Mouse (Mus musculus): ENCODE results near the gene Pmp22. TPM values are rescaled to one million over a fixed set of nuclear protein-coding genes. Genes with fewer than 3 reads are reported as not detected.

Pmp22 gene
- polyA plus RNA-seq, 1 experiment from 2014 or later, result 261 TPM

GRCm38 (mm10) chr11:63164756-63165484, 36.1 kb downstream of the Pmp22 start:
- Histone ChIP-seq H3K9ac (no peak overlapping the region), H3K9me3 (no peaks in the 10 kb centered on the region), H3K4me2 (no peak overlapping the region), H3K27ac (no peak overlapping the region), H3K36me3 (peaks cover 2% of the 10 kb centered on the region; the same call in 1 of the 2 replicates), H3K4me3 (no peak overlapping the region), H3K27me3 (no peaks in the 10 kb centered on the region), H3K4me1 (peaks cover 22% of the 10 kb centered on the region)
- 45% methylated on average over 7 of the region's 7 CpGs for WGBS
- ATAC-seq (ENCODE audit: borderline replicate concordance, extremely low read depth, low FRiP score, low TSS enrichment), result no peak

DNA sequence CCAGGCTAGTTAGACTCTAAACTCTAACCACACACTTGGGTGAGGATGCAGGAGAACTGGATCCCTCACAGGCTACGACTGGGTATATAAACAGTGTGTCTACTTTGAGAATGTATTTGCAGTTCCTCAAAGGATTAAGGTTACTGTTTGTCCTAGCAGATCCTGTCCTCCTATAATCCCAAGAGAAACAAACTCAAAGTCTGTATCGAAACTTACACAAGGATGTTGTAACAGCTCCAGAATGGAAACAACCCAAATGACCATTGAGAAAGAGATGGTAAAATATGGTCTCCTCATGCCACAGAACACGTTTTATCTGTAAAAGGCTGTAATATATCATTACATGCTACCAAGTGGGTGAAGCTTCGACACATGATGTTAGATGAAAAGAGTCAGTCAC, 39.0 kb downstream of the Pmp22 start:
- WGBS, result 51% methylated on average over 4 of the region's 4 CpGs
- Histone ChIP-seq H3K36me3 (no peaks in the 10 kb centered on the region), H3K27ac (no peak overlapping the region)

DNA sequence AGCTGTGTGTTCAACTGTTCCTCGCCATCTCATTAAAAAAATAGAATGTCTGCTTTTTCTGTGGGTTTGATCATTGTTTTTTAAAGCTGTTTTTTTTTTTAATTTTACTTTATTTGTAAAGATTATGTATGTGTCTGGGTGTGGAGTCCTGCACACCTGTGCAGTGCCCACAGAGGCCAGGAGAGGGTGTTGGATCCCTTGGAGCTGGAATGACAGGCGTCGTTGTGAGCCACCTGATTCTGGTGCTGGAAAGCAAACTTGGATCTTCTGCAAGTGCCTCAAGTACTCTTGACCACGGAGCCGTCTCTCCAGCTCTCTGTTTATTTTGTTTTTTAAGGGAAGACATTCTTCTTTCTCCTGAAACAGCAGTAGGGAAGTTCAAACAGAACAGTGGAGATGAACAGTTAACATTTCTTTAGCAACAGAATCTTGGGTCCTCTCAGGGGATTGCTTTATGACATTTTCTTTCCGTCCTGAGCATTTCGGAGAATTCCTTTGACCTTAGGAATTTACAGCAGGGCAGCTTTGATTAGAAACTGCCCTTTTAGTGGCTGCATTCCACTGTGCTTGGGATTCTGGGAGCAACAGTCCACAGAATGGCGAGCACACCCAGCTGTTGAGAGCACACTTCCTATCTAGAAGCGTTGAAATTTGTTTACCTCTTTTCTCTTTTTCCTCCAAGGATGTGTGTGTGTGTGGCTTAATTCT, 39.9 kb downstream of the Pmp22 start:
- Histone ChIP-seq H3K4me1 (peaks cover 13% of the 10 kb centered on the region), H3K36me3 (no peaks in the 10 kb centered on the region), H3K4me3 (no peak overlapping the region), H3K9me3 (no peaks in the 10 kb centered on the region), H3K9ac (no peak overlapping the region), H3K4me2 (peak overlapping the region; percentile 29), H3K27ac (peak overlapping the region; percentile 63), H3K27me3 (no peaks in the 10 kb centered on the region)
- ATAC-seq (ENCODE audit: borderline replicate concordance, extremely low read depth, low FRiP score, low TSS enrichment), result no peak
- 18% methylated on average over 9 of the region's 9 CpGs for WGBS

More for the DNA sequence above, 39.0 kb downstream of the Pmp22 start:
- H3K4me3 ChIP-seq, result no peak overlapping the region
- H3K9me3 ChIP-seq, result no peaks in the 10 kb centered on the region
- no peak overlapping the region for H3K4me2 ChIP-seq
- ATAC-seq (ENCODE audit: borderline replicate concordance, extremely low read depth, low FRiP score, low TSS enrichment), result no peak
- H3K9ac ChIP-seq, result no peak overlapping the region
- H3K27me3 ChIP-seq, result no peaks in the 10 kb centered on the region
- H3K4me1 ChIP-seq, result peaks cover 16% of the 10 kb centered on the region

- Histone ChIP-seq H3K9ac (no peak overlapping the region), H3K4me3 (no peak overlapping the region), H3K9me3 (no peaks in the 10 kb centered on the region), H3K27me3 (no peaks in the 10 kb centered on the region), H3K36me3 (no peaks in the 10 kb centered on the region), H3K4me1 (peaks cover 13% of the 10 kb centered on the region), H3K27ac (no peak overlapping the region), H3K4me2 (no peak overlapping the region)
- no peak for ATAC-seq (ENCODE audit: borderline replicate concordance, extremely low read depth, low FRiP score, low TSS enrichment)
- WGBS, result 19% methylated on average over 1 of the region's 1 CpGs
These were observed 43.2 kb downstream of the Pmp22 start for GRCm38 (mm10) chr11:63171977-63172376.

DNA sequence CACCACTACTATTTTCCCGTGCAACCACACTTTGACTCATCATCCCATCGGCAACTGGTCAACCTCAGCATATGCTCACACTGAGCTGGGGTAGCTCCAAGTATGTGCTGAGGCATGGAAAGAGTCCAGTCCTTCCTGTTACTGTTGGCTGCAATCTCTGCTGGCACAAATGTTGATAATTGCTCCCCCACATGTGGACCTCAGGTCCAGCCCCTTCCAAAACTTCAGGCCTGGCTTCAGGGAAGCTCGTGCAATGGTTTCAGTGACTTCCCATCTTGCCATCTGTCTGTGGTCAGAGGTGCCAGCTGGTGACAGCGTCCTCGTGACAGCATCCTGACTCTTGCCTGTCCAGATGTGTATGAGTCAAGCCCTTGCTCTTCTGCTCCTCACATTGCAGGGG, 44.8 kb downstream of the Pmp22 start:
- Histone ChIP-seq H3K9me3 (no peaks in the 10 kb centered on the region), H3K4me3 (no peak overlapping the region), H3K4me2 (no peak overlapping the region), H3K27me3 (no peaks in the 10 kb centered on the region), H3K36me3 (no peaks in the 10 kb centered on the region), H3K9ac (no peak overlapping the region), H3K27ac (no peak overlapping the region), H3K4me1 (peaks cover 6% of the 10 kb centered on the region)
- ATAC-seq (ENCODE audit: borderline replicate concordance, extremely low read depth, low FRiP score, low TSS enrichment), result no peak
- 67% methylated on average over 5 of the region's 5 CpGs for WGBS

DNA sequence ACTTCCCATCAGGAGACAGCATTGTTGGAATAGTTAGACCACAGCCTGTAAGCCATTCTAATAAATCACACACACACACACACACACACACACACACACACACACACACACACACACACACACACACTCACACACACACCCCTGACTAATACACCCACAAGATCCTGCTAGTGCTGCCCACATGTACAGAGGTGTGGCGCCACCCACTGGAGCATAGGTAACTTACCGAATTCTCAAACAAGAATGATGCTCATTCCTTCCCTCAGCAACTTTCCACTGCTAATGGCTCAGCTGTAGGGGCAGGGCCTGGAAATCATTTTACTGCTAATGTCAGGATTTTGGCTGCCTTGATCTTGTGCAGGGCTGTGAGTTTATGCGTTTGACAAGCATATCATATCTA, 46.5 kb downstream of the Pmp22 start:
- Histone ChIP-seq H3K4me1 (no peaks in the 10 kb centered on the region), H3K9ac (no peak overlapping the region), H3K9me3 (no peaks in the 10 kb centered on the region), H3K36me3 (no peaks in the 10 kb centered on the region), H3K27ac (no peak overlapping the region), H3K4me2 (no peak overlapping the region), H3K27me3 (no peaks in the 10 kb centered on the region), H3K4me3 (no peak overlapping the region)
- 0 out of 2 replicates have a peak, but pooled peaks have one; percentile 35 for ATAC-seq (ENCODE audit: borderline replicate concordance, extremely low read depth, low FRiP score, low TSS enrichment)
- WGBS, result 34% methylated on average over 3 of the region's 3 CpGs

DNA sequence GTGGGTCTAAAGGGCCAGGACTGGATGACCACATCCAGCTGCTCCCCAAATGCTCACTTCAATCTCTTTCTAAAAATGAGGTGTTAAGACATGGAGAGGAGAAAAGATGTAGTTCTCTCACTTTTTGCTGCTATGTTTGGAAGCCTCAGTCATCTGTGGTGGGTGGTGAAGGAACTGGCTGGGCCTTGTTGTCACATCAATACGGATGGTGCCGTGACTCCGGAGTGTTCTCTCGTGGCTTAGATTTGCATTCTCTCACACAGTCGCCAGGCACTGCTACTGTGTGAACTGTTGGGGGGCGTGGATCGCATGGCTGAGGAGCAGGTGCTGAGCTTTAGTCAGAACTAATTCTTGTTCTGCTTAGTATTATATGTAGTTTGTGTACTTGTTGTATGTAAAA, 47.6 kb downstream of the Pmp22 start:
- 53% methylated on average over 7 of the region's 7 CpGs for WGBS
- Histone ChIP-seq H3K4me3 (no peak overlapping the region), H3K9ac (no peak overlapping the region), H3K27ac (no peak overlapping the region), H3K4me2 (no peak overlapping the region), H3K27me3 (no peaks in the 10 kb centered on the region), H3K4me1 (no peaks in the 10 kb centered on the region), H3K9me3 (no peaks in the 10 kb centered on the region), H3K36me3 (no peaks in the 10 kb centered on the region)
- no peak for ATAC-seq (ENCODE audit: borderline replicate concordance, extremely low read depth, low FRiP score, low TSS enrichment)

DNA sequence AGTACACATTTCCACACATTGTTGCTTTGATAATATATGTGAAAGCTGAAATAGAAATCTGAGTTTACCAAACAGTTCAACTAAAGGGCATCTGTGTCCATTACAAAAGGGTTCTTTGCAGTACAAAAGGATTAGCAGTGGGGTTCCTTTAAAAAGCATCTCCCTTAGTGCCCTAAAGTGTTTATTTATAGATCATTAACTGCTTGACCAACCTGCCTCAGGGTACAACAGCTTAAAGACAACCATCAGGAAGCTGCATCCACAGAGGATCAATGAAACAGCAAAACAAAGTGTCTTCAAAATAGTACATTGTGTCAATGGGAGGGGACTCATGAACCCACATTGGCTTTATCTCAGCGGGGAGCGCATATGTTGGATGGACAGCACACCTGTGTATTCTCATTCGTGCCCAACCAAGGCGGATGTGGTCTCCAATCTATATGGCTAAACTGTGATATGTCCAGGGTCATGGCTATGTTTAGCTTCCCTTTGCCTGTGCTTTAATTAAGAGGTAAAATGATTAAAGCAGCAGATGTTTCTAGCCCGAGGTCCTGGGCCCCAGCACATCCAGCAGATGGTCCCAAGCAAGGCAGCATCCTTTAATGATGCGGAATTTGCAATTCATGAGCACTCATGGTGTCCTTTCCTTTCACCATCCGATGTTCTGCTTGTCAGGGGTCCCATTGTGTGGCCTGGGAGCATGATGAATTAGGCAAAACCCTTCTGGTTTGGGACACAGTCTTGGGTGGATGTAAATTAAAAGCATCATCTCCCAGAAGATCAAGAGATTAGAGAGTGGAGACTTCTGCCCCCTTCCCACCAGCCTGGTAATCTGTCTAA, 51.7 kb downstream of the Pmp22 start:
- Histone ChIP-seq H3K9ac (no peak overlapping the region), H3K4me1 (0 out of 2 replicates have a peak, but pooled peaks cover 4% of the 10 kb centered on the region), H3K27me3 (no peaks in the 10 kb centered on the region), H3K36me3 (no peaks in the 10 kb centered on the region), H3K27ac (no peak overlapping the region), H3K9me3 (no peaks in the 10 kb centered on the region), H3K4me3 (no peak overlapping the region), H3K4me2 (no peak overlapping the region)
- no peak for ATAC-seq (ENCODE audit: borderline replicate concordance, extremely low read depth, low FRiP score, low TSS enrichment)
- WGBS, result 71% methylated on average over 7 of the region's 7 CpGs

- H3K27ac ChIP-seq, result no peak overlapping the region
- no peaks in the 10 kb centered on the region for H3K36me3 ChIP-seq
- H3K4me2 ChIP-seq, result no peak overlapping the region
- H3K4me3 ChIP-seq, result no peak overlapping the region
- peak; percentile 67; the same call in 1 of the 2 replicates for ATAC-seq (ENCODE audit: borderline replicate concordance, extremely low read depth, low FRiP score, low TSS enrichment)
- WGBS, result 39% methylated on average over 7 of the region's 7 CpGs
- H3K9ac ChIP-seq, result no peak overlapping the region
- no peaks in the 10 kb centered on the region; the same call in 1 of the 2 replicates for H3K4me1 ChIP-seq
- H3K27me3 ChIP-seq, result no peaks in the 10 kb centered on the region
- no peaks in the 10 kb centered on the region for H3K9me3 ChIP-seq
These were observed 60.0 kb downstream of the Pmp22 start for GRCm38 (mm10) chr11:63188803-63189202.

- Histone ChIP-seq H3K9ac (no peak overlapping the region), H3K9me3 (no peaks in the 10 kb centered on the region), H3K4me1 (no peaks in the 10 kb centered on the region), H3K27ac (no peak overlapping the region), H3K27me3 (no peaks in the 10 kb centered on the region), H3K36me3 (no peaks in the 10 kb centered on the region), H3K4me2 (no peak overlapping the region), H3K4me3 (no peak overlapping the region)
- WGBS, result 47% methylated on average over 4 of the region's 4 CpGs
- no peak for ATAC-seq (ENCODE audit: borderline replicate concordance, extremely low read depth, low FRiP score, low TSS enrichment)
These were observed 69.3 kb downstream of the Pmp22 start for GRCm38 (mm10) chr11:63198070-63198469.

DNA sequence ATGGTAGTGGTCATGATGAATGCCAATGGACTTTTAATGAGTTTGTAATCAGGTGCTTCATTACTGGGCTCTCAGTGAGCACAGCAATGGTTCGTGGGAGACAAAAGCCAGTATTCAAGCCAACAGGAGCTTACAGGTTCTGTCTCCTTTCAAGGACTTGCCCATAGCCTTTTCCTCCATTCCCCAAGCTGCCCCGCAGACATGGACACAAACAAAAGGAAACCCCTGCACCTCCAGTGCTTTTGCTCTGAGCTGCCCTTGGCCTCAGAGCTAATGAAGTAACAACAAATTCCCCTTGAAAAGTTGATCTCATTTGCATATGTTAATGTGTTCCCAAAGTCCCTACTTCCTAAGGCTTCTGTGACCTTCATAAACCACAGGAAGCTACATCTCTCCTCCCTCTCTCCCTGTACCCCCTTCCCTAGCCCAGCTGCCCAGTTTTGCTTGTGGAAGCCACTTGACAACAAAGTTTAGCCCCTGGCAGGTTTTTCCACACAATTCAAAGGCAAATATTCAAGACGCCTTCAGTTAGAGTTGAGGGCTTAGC, 73.3 kb downstream of the Pmp22 start:
- ATAC-seq (ENCODE audit: borderline replicate concordance, extremely low read depth, low FRiP score, low TSS enrichment), result no peak
- Histone ChIP-seq H3K9ac (no peak overlapping the region), H3K4me1 (no peaks in the 10 kb centered on the region), H3K27ac (no peak overlapping the region), H3K4me2 (no peak overlapping the region), H3K4me3 (no peak overlapping the region), H3K9me3 (no peaks in the 10 kb centered on the region), H3K27me3 (no peaks in the 10 kb centered on the region), H3K36me3 (no peaks in the 10 kb centered on the region)
- WGBS, result 69% methylated on average over 3 of the region's 3 CpGs

Data from lung, embryonic 15.5 days (tissue).